Mouse (Mus musculus) kidney, embryonic 15.5 days (tissue): ENCODE data around the gene Ndufc1. TPM values are rescaled to one million over a fixed set of nuclear protein-coding genes. Genes with fewer than 3 reads are reported as not detected.
"Not testable (repeated sequence)": the region's sequence is repeated elsewhere in the genome, so short reads cannot be mapped to it uniquely, and the experiment has no call there.

Source experiments
- ATAC-seq: fragments of 200-750 bp; cut with Nextera tagmentation; replicated peaks from 2 replicates; pipeline ENCODE4 v1.8.0; 2017; ENCODE audit warnings: moderate TSS enrichment; ENCODE audit not compliant: low FRiP score
- H3K27ac ChIP-seq: fragments of 300-500 bp; sonication (generic); 2 replicates; pipeline ENCODE4 v1.5.1; 2015; ENCODE audit warnings: mild to moderate bottlenecking, inconsistent platforms
- H3K27me3 ChIP-seq: fragments of 300-500 bp; sonication (generic); 2 replicates; pipeline ENCODE4 v1.6.1; 2015; ENCODE audit warnings: inconsistent platforms
- H3K36me3 ChIP-seq: fragments of 300-500 bp; sonication (generic); 2 replicates; pipeline ENCODE4 v1.6.1; 2015; ENCODE audit warnings: inconsistent platforms
- H3K4me1 ChIP-seq: fragments of 300-500 bp; sonication (generic); 2 replicates; pipeline ENCODE4 v1.6.1; 2015; ENCODE audit warnings: inconsistent platforms
- H3K4me2 ChIP-seq: fragments of 300-500 bp; sonication (generic); 2 replicates; pipeline ENCODE4 v1.6.1; 2015; ENCODE audit warnings: moderate library complexity, mild to moderate bottlenecking, inconsistent platforms
- H3K4me3 ChIP-seq: fragments of 300-500 bp; sonication (generic); replicated peaks from 2 replicates; pipeline ENCODE4 v1.5.1; 2015; ENCODE audit warnings: mild to moderate bottlenecking, inconsistent platforms
- H3K9ac ChIP-seq: fragments of 300-500 bp; sonication (generic); 2 replicates; pipeline ENCODE4 v1.6.1; 2015; ENCODE audit warnings: mild to moderate bottlenecking, inconsistent platforms
- H3K9me3 ChIP-seq: fragments of 300-500 bp; sonication (generic); replicated peaks from 2 replicates; pipeline ENCODE4 v1.6.1; 2016; ENCODE audit warnings: inconsistent platforms
- whole genome bisulfite sequencing: fragments of 180-500 bp; shearing (Covaris S2); methylation state at CpG from one replicate; pipeline ENCODE4 v1.1.7; 2015; ENCODE audit warnings: mixed read lengths; 5-methylcytosine and 5-hydroxymethylcytosine counted together
- polyA plus RNA-seq: library from polyadenylated mRNA; unstranded; fragments of >200 nt; fragmentation: Nextera tagmentation; extraction: Ambion mirVana; gene quantifications from 2 replicates; pipeline ENCODE4 v1.2.1, GENCODE M21; 2015

Ndufc1 gene
- polyA plus RNA-seq, result 771 and 842 TPM in 2 replicates

DNA sequence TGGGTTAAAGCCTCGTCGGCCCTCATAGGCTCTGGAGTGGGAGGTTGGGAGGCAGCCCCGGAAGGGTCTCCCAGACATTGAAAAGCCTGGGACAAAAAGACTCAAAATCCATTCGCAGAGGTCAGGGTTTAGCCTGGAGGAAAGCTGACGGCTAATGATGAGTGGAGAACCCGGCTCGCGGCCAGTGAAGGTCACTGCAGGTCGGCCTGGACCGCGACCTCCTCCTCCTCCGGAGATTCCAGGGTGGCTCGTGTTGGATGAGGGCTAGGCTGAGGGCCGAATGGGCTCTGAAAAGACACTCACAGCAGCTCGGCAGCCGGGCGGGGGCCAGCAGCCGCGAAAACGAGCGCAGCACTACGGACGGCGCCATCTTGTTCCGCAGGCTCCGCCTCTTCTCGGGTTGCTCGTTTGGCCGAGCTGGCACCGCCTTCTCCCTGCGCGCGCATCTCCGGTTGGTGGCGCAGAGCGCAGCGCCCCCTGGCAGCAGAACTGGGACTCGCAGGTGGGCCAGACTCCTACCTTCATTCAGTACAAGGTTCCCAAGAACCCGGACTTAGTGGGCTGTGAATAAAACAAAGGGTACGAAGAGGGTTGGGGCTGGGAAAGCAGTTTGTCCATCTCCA lies at the start of gene Ndufc1:
TSS of gene Ndufc1 (minus strand) at position 428 of the 623 bp plus-strand sequence.
- Histone ChIP-seq H3K4me1 (peaks cover 9% of the 10 kb centered on the region), H3K36me3 (peaks cover 26% of the 10 kb centered on the region), H3K27ac (peak within 1 kb of the TSS; percentile 97), H3K9ac (peak within 1 kb of the TSS; percentile 71), H3K9me3 (no peaks in the 10 kb centered on the region), H3K27me3 (no peaks in the 10 kb centered on the region), H3K4me3 (peak within 1 kb of the TSS; percentile 85), H3K4me2 (peak within 1 kb of the TSS; percentile 65)
- under 1% methylated on average over 40 of the region's 40 CpGs for WGBS
- peak; percentile 93 for ATAC-seq

DNA sequence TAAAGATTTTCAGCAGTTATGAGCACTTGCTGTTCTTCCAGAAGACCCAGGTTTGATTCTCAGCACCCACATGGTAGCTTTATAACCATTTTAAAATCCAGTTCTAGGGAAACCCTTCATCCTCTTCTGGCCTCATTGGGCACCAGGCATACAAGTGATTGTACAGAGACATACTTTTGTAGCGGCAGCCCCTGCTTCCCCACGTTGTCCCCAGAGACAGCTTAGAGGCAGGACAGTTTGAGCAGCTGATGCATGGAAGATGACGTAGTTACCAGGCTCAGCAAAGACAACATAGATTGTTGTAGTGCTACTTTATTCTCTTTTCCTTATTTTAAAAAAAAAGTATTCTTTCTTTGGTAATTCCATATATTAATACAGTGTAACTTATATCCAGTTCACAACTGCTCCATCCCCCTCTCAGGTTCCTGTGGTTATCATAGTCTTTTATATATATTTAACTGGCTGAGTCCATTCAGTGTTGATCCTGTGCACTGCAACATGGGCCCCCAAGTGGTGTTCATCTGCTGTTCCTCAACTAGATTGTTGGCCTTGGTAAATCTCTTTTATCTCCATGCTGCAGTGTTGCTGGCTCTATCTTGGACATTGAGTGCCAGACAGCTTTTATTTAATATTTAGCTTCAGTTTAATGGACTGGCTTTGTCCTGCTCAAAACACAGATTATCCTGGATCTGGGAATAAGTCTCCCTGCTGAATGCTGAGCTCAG lies 26.2 kb upstream of the Ndufc1 start:
- no peak for ATAC-seq
- H3K4me2 ChIP-seq, result no peak overlapping the region
- no peak overlapping the region for H3K9ac ChIP-seq
- no peak overlapping the region for H3K27ac ChIP-seq
- H3K4me1 ChIP-seq, result no peaks in the 10 kb centered on the region
- no peaks in the 10 kb centered on the region for H3K27me3 ChIP-seq
- H3K36me3 ChIP-seq, result peaks cover 33% of the 10 kb centered on the region
- 91% methylated on average over 3 of the region's 3 CpGs for WGBS
- H3K9me3 ChIP-seq, result no peaks in the 10 kb centered on the region
- no peak overlapping the region for H3K4me3 ChIP-seq

DNA sequence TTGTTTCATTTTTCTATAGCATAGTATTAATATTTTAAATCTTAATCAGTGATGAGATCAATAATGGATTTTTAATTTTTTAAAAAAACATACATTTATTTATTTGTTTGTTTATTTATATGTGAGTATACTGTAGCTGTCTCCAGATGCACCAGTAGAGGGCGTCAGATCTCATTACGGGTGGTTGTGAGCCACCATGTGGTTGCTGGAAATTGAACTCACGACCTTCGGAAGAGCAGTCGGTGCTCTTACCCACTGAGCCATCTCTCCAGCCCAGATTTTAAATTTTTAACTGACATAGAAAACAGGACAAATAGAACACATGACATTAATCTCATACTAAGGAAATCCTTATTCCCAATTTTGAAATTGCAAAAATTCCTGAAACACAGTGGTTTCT lies 25.6 kb upstream of the Ndufc1 start:
- H3K4me1 ChIP-seq, H3K4me2 ChIP-seq, H3K27ac ChIP-seq, ATAC-seq, H3K9ac ChIP-seq, H3K9me3 ChIP-seq, H3K4me3 ChIP-seq, H3K27me3 ChIP-seq: not testable (repeated sequence)
- 84% methylated on average over 5 of the region's 5 CpGs for WGBS
- H3K36me3 ChIP-seq, result peaks cover 29% of the 10 kb centered on the region

DNA sequence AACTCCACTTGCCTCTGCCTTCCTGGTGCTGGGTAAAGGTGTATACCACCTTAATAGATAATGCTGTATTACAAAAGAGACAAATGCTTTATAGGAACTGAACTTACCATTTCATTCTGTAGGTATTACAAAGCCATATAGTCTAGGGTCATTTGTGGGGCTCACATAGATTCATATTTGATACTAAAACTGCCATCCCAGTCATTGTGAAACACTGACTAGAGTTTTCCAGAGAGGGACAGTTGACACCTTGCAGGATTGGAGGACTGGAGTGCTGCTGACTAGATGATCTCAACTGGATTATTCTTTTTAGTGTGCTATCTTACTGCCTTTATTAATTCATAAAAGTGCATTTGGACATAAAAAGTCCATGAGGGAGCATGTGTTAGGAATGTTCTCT lies 16.6 kb upstream of the Ndufc1 start:
- H3K4me1 ChIP-seq, result 0 out of 2 replicates have a peak, but pooled peaks cover 3% of the 10 kb centered on the region
- 0 out of 2 replicates have a peak, but pooled peaks cover 3% of the 10 kb centered on the region for H3K36me3 ChIP-seq
- no peaks in the 10 kb centered on the region for H3K27me3 ChIP-seq
- no peaks in the 10 kb centered on the region for H3K9me3 ChIP-seq
- H3K27ac ChIP-seq, result no peak overlapping the region
- no peak overlapping the region for H3K4me3 ChIP-seq
- H3K4me2 ChIP-seq, result no peak overlapping the region
- no peak overlapping the region for H3K9ac ChIP-seq
- ATAC-seq, result no peak

DNA sequence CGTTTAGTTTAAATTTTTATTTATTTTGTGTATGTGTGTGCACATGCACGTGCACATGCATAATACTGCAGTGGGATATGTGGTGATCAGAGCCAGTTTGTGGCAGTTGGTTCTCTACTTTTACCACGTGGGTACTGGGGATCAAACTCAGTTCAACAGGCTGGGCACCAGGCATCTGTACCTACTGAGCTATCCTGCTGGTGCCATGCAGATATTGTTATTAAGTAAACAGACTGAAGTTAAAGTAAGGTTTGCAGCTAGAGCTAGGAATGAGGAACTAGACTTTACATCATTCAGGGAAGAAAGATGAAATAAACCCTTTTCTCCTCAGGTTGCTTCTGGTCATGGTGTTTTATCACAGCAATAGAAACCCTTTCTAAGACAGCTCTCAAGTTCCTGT lies 13.1 kb upstream of the Ndufc1 start:
- no peak overlapping the region for H3K9ac ChIP-seq
- WGBS, result 76% methylated on average over 3 of the region's 3 CpGs
- peaks cover 18% of the 10 kb centered on the region for H3K4me1 ChIP-seq
- H3K4me3 ChIP-seq, result no peak overlapping the region
- ATAC-seq, result no peak
- H3K27me3 ChIP-seq, result no peaks in the 10 kb centered on the region
- no peaks in the 10 kb centered on the region for H3K9me3 ChIP-seq
- H3K27ac ChIP-seq, result no peak overlapping the region
- H3K4me2 ChIP-seq, result no peak overlapping the region
- H3K36me3 ChIP-seq, result 0 out of 2 replicates have a peak, but pooled peaks cover 3% of the 10 kb centered on the region

DNA sequence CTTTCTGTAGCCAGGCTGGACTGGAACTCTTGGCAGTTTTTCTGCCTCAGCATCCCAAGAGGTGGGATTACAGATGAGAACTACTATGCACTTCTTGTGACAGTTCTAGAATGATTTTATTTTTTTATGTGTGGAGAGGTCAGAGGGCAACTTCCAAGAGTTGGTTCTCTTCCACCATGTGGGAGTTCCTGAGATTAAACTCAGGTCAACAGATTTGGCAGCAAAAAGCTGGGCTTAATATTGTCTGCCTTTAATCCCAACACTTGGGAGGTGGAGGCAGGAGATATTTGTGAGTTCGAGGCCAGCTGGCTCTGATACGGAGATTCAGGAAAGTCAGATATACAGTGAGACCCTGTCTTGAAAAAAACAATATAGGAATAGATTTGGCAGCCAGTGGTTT lies 9.2 kb upstream of the Ndufc1 start:
- ATAC-seq, result no peak
- H3K27ac ChIP-seq, result no peak overlapping the region
- H3K27me3 ChIP-seq, result no peaks in the 10 kb centered on the region
- WGBS, result 65% methylated on average over 2 of the region's 2 CpGs
- peak overlapping the region; percentile 89; the same call in 1 of the 2 replicates for H3K4me3 ChIP-seq
- H3K9ac ChIP-seq, result no peak overlapping the region
- peaks cover 29% of the 10 kb centered on the region for H3K4me1 ChIP-seq
- H3K9me3 ChIP-seq, result no peaks in the 10 kb centered on the region
- H3K36me3 ChIP-seq, result 0 out of 2 replicates have a peak, but pooled peaks cover 3% of the 10 kb centered on the region
- H3K4me2 ChIP-seq, result peak overlapping the region; percentile 76

DNA sequence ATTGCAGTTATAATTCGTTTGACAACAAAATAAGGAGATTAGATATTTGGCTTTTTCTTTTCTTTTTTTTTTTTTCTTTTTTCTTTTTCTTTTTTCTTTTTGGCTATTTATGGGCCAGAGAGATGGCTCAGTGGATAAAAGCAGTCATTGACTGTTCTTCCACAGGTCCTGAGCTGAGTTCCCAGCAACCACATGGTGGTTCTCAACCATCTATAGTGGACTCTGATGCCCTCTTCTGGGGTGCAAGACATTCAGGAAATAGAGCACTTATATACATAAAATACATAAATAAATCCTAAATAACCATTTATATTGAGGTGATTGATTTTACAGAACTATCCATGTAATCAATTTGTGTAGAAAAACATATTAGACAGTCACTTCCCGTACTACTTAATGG lies 8.7 kb upstream of the Ndufc1 start:
- ATAC-seq, result no peak
- WGBS, result 35% methylated on average over 2 of the region's 2 CpGs
- H3K36me3 ChIP-seq, result 0 out of 2 replicates have a peak, but pooled peaks cover 3% of the 10 kb centered on the region
- no peak overlapping the region for H3K27ac ChIP-seq
- peak overlapping the region; percentile 76 for H3K4me2 ChIP-seq
- peak overlapping the region; percentile 89 for H3K4me3 ChIP-seq
- no peaks in the 10 kb centered on the region for H3K9me3 ChIP-seq
- no peak overlapping the region for H3K9ac ChIP-seq
- no peaks in the 10 kb centered on the region for H3K27me3 ChIP-seq
- peaks cover 29% of the 10 kb centered on the region for H3K4me1 ChIP-seq

DNA sequence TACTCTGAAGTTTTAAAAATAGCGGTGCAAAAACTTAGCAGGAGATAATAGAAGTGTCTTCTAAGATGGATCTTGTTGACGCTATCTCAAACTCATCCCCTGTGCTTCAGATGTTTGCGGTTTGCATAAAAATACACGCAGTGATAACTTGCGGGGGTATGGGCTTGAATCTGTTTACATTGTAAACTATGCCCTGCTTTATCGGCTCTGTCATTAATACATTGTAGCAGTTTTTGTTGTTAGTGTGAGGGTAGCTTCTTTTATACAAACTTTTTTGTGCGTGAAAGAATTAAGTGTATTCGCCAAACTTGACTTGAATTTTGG lies 8.3 kb upstream of the Ndufc1 start:
- H3K4me3 ChIP-seq, result peak overlapping the region; percentile 89
- H3K4me2 ChIP-seq, result peak overlapping the region; percentile 76
- 8% methylated on average over 8 of the region's 8 CpGs for WGBS
- H3K9ac ChIP-seq, result peak overlapping the region; percentile 87
- H3K27me3 ChIP-seq, result no peaks in the 10 kb centered on the region
- H3K4me1 ChIP-seq, result peaks cover 29% of the 10 kb centered on the region
- H3K36me3 ChIP-seq, result 0 out of 2 replicates have a peak, but pooled peaks cover 3% of the 10 kb centered on the region
- ATAC-seq, result no peak
- no peaks in the 10 kb centered on the region for H3K9me3 ChIP-seq
- H3K27ac ChIP-seq, result peak overlapping the region; percentile 95

DNA sequence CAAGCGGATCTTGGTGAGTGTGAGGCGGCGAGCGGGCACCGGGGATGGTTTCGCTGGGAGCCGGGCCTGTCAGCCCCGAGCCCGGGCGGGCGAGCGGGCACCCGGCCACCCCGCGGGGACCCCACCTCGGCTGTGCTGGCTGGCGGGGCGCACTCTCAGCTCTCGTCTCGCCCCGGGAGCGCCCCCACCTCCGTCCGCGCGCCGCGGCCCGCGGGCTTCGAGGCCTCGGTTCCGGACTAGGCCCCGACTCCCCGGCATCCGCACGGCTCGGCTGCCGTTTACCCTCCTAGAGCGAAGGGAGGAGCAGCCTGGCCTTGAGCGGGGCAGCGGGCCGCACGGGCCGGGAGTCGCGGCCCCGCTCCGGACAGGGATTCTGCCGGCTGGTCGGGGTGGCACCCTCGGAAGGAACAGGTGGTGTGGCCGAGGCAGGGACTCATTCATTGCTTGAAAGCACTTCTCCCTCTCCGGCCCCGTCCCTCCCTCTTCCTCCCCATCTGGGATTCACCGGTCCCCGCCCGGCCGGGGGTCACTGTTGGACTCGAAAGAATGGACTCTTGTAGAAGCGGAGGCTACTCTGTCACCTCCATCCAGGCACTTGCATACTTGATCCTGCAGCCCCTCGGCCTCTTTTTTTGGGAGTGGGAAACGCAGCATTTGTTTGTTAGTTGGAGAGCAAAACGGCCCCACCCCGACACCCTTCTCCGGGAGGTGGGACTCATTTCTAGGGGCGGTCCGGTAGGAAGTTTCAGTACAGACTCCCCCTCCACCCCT lies 7.8 kb upstream of the Ndufc1 start:
- Histone ChIP-seq H3K36me3 (no peaks in the 10 kb centered on the region), H3K9me3 (no peaks in the 10 kb centered on the region), H3K4me1 (peaks cover 26% of the 10 kb centered on the region), H3K9ac (peak overlapping the region; percentile 87), H3K27ac (peak overlapping the region; percentile 95), H3K27me3 (no peaks in the 10 kb centered on the region), H3K4me3 (peak overlapping the region; percentile 89), H3K4me2 (peak overlapping the region; percentile 76)
- peak; percentile 66 for ATAC-seq
- under 1% methylated on average over 67 of the region's 68 CpGs for WGBS

DNA sequence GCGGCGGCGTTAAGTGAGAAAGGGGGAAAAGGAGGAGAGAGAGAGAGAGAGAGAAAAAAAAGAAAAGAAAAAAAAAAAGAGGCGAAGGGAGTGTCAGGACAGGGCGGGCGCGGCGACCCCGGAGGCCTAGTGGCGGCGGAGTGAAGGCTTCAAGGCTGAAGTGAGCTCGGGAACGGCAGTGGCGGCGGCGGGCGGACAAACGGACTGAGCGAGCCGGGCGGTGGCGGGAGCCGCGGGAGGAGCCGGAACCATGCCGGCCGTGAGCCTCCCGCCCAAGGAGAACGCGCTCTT lies 7.2 kb upstream of the Ndufc1 start:
- peak; percentile 73 for ATAC-seq
- no peaks in the 10 kb centered on the region for H3K9me3 ChIP-seq
- H3K27me3 ChIP-seq, result no peaks in the 10 kb centered on the region
- peak overlapping the region; percentile 95 for H3K27ac ChIP-seq
- H3K4me1 ChIP-seq, result peaks cover 26% of the 10 kb centered on the region
- H3K4me3 ChIP-seq, result peak overlapping the region; percentile 89
- H3K36me3 ChIP-seq, result no peaks in the 10 kb centered on the region
- 0% methylated on average over 30 of the region's 30 CpGs for WGBS
- H3K9ac ChIP-seq, result peak overlapping the region; percentile 87
- peak overlapping the region; percentile 76 for H3K4me2 ChIP-seq

DNA sequence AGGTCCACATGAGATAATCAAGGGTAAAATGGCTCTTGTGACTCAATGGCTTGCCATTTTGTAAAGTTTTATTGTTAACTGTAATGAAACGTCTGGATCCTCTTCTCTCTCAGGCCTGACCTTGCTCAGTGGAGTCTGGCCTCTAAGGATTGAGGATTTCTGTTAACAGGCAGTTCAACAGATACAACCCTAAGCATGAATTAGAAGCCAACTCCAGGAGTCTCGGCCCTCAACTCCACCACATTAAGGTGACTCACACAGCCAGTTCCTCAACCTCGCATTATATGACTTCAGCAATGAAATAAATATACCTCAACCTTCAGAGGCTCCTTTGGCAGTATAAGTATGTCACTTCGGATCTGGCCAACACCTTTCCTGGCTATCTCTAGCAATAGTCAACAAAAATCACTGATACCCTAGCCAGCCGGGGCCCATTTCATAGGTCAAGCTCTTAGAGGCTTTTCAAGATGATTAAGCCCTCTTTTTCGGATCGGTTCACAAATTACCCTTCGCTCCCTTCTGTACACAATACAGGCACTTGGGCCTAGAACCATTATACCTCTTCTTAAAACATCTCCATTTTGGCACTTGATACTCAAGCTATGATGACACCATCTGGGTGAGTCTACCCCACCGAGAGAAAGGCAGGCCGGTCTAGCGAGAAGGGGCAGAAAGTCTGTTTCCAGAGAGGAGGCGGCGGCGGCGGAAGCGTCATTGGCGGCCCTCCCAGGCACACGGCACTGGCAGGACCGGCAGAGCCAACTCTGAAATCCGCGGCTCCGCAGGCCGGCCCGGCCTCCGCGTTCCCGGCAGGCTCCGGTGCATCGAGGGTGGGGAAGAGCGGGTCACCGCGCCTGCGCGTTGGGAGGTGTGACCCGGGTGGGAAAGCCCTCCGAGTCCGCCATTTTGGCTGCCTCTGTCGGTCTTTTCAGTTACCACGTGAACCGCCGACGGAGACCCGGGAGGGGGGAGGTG lies 6.6 kb upstream of the Ndufc1 start, which contains the start of gene Naa15:
TSS of gene Naa15 (plus strand) at position 51 of the 975 bp plus-strand sequence.
- H3K9me3 ChIP-seq, result no peaks in the 10 kb centered on the region
- H3K36me3 ChIP-seq, result no peaks in the 10 kb centered on the region
- peak within 1 kb of the TSS; percentile 87 for H3K9ac ChIP-seq
- H3K27me3 ChIP-seq, result no peaks in the 10 kb centered on the region
- H3K27ac ChIP-seq, result peak within 1 kb of the TSS; percentile 95
- H3K4me2 ChIP-seq, result peak within 1 kb of the TSS; percentile 76
- H3K4me1 ChIP-seq, result peaks cover 26% of the 10 kb centered on the region
- peak within 1 kb of the TSS; percentile 89 for H3K4me3 ChIP-seq
- peak; percentile 91 for ATAC-seq
- 3% methylated on average over 43 of the region's 43 CpGs for WGBS
